Mouse (Mus musculus) layer of hippocampus, adult 2 months (tissue): ENCODE measurements around the gene Ikzf3. TPM values are rescaled to one million over a fixed set of nuclear protein-coding genes. Genes with fewer than 3 reads are reported as not detected.
A peak's percentile ranks its signal among the peaks of the same experiment; 100 is the strongest.

Experiments
- DNase-seq, 2 experiments: peaks; one replicate each; pipeline ENCODE4 v3.0.0; 2022; ENCODE audit warnings: low spot score in 2 of 2
- H3K27ac ChIP-seq: fragments of 200-600 bp; 2 replicates; pipeline ENCODE4 v1.8.1; 2022
- H3K4me3 ChIP-seq: fragments of 200-600 bp; 2 replicates; pipeline ENCODE4 v1.8.1; 2022; ENCODE audit warnings: mild to moderate bottlenecking
- CTCF ChIP-seq: fragments of 200-600 bp; conservative IDR thresholded peaks from 2 replicates; pipeline ENCODE4 v1.8.1; 2022; ENCODE audit warnings: antibody characterized with exemption, mild to moderate bottlenecking, moderate library complexity
- total RNA-seq, 2 experiments: library from RNA; stranded (reverse); gene quantifications; 2 replicates each; pipeline ENCODE4 v1.2.3; 2021

Gene Ikzf3
- total RNA-seq, 2 experiments from 2014 or later, result 0.20 TPM; not detected in 1

DNA sequence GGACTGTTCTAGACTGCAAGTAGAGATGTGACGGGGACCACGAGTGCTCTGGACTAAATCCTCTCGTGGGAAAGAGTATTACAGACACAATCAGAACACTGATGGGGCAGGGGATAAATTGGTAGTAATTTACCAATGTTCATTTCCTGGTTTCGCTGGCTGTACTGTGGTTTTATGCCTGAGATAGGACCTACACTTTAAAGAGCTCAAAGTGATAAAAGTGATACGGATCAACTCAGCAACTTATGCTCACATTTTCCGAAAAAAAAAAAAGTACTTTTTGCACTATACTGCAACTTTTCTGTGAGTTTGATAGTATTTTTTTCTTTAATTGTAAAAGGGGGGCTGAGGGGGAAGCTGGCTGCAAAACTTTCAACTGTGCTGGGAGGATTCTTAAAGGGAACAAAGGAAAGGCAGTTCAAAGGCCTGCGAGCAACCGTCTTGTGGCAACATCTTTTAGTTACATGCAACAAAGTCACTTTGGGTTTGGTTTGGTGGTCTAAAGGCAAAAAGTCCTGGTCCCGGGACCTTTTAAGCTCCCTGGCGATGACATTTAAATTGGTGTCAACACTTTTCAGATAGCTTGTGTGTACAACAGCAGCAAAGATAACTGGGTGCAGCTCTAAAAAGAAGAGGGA lies 18.9 kb downstream of the Ikzf3 start:
- TF ChIP-seq CTCF, result no peak
- DNase-seq, result no peak
- Histone ChIP-seq H3K27ac (no peak overlapping the region), H3K4me3 (no peak overlapping the region)

DNA sequence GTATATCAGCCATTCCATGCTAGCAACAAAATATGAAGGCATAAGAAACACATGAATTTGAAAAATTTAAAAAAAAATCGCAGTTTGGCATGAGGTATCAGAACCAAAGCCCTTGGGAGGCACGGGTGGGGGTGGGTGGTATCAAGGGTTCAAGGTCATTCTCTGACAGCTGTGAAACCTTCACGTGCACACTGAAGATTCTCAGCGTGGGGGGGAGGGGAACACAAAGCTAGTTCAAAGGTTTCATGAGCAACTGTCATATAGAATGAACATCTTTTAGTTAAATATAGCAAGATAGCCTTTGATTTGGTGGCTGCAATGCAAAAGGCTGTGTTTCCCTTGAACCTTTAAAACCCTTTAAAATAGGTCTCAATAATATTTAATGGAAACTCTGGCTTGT lies 20.7 kb downstream of the Ikzf3 start:
- Histone ChIP-seq H3K4me3 (no peak overlapping the region), H3K27ac (no peak overlapping the region)
- no peak for DNase-seq
- TF ChIP-seq CTCF, result no peak

DNA sequence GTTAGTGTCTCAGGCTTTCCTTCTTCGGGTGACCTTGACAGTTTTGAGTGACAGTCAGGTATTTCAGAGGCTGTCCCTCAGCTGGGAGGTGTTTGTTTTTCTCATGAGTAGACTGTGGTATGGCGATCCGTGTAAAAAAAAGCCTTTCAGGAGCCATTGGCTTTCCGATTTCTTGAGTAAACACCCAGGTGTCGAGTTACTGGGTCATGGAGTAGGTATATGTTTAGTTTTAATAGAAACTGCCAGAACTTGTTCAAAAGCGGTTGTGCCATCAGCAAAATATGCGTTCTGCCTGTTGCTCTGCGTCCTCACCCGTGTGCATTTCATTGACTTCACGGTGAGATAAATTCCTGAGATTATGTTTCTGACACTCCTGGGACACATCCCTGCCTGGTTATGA lies 25.4 kb downstream of the Ikzf3 start:
- H3K4me3 ChIP-seq, result no peak overlapping the region
- DNase-seq, result no peak
- no peak for TF ChIP-seq CTCF
- no peak overlapping the region for H3K27ac ChIP-seq

DNA sequence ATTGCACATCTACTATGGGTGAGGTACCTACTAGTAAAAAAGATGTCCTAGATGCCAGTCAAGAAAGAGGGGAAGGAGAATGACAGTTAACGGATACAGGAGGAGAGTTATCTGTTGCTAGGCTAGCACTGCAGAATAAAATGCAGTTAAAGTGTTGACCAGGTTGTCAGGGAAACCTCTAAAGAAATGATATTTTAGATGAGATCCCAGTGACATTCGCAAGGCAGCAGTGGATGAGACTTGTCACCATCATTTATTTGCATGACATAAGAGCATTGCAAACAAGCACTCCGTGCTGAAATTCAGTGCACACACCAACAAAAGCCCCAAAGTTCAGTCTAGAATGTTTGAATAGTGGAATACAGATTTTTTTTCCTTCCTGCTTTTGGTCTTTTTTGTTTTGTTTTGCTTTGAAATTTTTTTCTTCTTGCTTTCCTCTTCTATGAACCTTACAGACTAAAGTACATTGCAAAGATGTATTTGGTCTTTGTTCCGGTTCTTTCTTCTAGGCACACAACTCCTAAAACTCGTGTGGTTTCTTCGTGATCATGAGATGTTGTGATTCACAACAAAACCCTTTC lies 32.4 kb downstream of the Ikzf3 start:
- no peak for TF ChIP-seq CTCF
- no peak overlapping the region for H3K4me3 ChIP-seq
- no peak overlapping the region for H3K27ac ChIP-seq
- no peak for DNase-seq

DNA sequence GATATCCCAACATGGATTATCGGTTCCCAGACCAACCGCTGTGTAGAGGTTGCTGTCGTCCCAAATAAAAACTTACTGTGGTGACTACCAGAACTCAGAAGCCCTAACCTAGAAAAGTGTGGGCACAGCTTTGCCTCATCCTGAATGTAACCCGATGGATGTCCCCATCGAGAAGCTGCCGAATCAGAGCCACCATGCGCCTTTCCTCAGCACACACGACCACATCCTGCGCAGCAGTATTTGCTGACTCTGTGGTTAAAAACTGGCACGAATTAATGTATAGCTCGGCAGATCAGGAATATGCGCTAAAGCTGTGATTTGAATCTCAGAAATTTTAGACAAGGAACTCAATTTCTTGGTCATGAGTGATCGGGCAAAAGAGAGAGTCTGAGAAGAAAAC lies 33.0 kb downstream of the Ikzf3 start:
- Histone ChIP-seq H3K27ac (no peak overlapping the region), H3K4me3 (no peak overlapping the region)
- TF ChIP-seq CTCF, result no peak
- DNase-seq, result no peak

DNA sequence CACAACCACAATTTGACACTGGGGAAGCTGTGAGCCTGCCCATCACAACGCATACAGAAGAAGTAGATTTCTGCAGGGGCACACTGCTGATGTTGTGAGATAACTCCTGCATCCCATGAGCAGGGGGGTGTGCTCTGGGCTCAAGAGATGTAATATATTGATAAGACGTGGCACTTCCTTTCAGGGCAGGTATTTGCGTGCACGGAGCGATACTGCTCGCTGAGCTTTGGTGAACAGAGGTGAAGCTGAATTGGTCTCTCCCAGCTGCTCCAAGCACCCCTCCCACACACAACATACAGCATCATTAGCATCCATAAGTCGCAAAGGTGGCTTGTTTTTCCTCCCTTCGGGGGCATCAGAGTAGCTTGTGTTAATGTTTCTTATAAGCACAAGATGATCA lies 35.7 kb downstream of the Ikzf3 start:
- DNase-seq, result no peak
- no peak overlapping the region for H3K27ac ChIP-seq
- H3K4me3 ChIP-seq, result no peak overlapping the region
- no peak for TF ChIP-seq CTCF

DNA sequence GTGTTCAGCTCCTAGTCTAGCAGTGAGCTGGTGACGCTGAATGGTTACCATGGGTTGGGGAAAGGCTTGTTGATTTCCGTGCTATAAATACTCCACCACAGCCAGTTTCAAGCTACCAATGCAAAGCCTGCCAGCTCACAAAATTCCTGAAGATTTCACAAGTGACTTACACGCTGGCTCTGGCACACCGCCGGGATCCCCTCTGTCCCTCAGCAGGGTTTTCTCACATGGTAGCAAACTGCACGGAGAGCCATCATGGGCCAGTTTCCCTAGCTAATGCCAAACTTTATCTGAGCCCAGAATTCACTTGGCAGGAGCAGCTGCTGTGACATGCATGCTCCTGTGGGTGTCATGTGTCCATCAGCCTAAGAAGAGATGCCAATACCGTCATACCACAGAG lies 36.4 kb downstream of the Ikzf3 start:
- Histone ChIP-seq H3K4me3 (no peak overlapping the region), H3K27ac (no peak overlapping the region)
- peak in 1 of 2 experiments; percentile 10 for DNase-seq
- 0 out of 2 replicates have a peak, but pooled peaks have one; percentile 3 for TF ChIP-seq CTCF

DNA sequence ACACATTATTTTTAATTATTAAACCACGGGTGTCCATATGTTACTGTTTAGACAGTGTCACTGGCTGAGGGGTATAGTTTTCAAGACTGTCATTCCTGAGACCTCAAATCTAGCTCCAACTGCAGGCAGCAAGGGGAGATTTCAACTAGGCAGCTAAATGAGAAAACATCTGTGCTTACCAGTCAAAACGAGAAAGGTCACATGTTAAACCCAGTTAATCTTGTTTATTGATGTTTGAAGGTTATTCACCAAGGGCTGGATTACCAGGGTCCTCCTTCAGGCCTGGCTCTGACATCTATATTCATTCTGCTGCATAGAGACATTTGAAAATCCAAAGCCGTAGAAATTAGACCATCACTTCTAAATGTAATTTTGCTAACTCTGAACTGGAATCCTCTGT lies 40.9 kb downstream of the Ikzf3 start:
- Histone ChIP-seq H3K4me3 (no peak overlapping the region), H3K27ac (no peak overlapping the region)
- DNase-seq, result no peak
- TF ChIP-seq CTCF, result no peak

DNA sequence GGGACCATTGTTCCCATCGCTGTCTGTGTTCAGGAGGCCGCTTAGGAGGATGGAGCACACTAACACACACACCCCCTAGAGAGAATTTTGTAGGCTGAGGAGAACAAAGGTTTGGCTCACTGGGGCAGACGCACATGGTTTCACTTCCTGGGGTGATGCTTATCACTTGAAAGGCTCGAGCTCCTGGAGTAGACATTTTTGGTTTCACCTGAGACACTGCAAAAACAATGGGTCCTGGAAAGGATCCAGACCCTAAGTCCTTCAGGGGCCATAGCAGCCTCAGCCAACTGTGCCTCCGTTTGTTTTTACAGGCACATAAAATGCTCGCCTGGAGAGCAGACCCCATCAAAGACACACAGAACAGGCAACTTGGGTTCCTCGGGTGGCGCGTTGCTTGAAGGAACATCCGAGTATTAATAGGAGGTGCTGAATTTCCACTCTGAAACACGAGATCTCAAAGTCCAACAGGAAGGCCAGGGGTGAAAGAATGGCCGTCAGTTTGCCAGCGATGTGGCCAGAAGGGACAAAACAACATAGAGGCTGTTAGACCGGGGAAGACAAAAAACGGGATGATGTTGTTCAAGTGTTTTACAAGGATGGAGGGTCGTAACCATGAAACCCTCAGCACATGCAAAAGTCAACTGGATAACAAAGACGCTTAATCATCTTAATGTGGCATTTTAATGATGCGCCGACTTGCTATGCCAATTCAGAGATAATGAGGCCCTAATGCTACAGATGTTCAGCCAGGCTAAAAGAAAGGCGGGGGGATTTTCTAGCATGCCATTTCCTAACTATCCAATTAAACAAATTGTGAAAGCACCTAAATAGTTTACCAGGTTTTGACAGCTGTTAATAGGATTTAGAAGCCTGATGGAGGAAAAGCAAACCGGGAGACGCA lies 48.2 kb downstream of the Ikzf3 start:
- no peak overlapping the region for H3K27ac ChIP-seq
- DNase-seq, result no peak
- TF ChIP-seq CTCF, result no peak

DNA sequence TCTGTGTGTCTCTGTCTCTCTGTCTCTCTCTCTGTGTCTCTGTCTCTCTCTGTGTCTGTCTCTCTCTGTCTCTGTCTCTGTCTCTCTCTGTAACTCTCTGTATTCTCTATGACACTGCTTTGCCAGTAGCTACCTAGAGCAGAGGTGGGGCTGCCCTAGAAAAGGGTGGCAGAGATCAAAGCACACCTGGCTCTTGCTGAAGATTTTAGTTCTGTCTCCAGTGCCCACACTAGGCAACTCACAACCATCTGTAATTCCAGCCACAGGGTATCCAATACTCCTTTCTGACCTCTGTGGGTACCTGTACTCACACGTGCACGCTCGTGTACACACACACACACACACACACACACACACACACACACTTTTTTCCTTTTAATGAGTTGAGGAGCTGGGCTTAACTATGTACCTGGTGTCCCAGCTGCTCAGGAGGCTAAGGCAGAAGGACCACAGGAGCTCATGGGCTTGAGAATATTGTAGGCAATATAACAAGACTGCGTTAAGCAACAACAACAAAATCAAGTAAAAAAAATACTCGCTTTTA lies 50.6 kb downstream of the Ikzf3 start:
- TF ChIP-seq CTCF, result no peak
- DNase-seq, result no peak
- Histone ChIP-seq H3K4me3 (no peak overlapping the region), H3K27ac (no peak overlapping the region)

More for the DNA sequence above, 48.2 kb downstream of the Ikzf3 start:
- H3K4me3 ChIP-seq, result no peak overlapping the region

DNA sequence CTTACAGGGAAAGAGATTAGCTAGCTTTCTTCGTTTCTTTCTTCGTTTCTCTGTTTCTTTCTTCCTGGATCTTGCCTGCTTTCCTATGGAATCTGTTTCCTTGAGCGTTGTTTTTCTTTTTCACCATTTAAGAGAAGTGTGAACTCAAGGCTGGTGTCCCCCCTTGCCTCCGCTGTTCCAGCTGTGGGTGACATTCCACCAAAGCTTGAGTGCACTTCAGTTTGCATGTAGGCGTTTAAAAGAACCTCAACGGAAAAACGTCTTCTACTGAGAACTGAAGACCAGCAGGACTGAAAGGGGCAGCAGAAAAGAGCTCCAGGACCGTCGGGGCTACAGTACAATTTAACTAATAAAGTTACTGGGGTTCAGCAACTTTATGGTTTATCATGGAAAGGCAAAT lies 52.4 kb downstream of the Ikzf3 start:
- no peak overlapping the region for H3K4me3 ChIP-seq
- H3K27ac ChIP-seq, result no peak overlapping the region
- no peak for TF ChIP-seq CTCF

DNA sequence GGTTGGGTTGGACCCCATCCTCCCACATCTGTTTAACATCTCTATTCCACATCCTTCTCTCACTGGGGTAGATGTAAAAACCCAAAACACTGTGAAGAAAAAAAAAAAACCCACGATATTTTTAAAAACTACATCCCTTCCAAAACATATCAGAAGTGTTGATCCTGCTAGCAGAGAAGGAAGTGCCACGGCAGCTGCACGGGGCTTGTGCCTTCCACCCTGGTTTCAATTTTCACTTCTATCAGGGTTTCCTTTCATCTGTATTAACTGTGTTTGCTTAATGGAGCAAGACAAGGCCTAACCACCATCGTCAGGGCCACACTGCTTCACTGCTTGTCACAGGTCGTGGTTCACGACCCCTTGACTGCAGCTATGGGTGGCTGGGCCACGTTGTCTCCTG lies 52.9 kb downstream of the Ikzf3 start:
- Histone ChIP-seq H3K4me3 (no peak overlapping the region), H3K27ac (no peak overlapping the region)
- DNase-seq, result no peak
- no peak for TF ChIP-seq CTCF

More for the DNA sequence above, 52.4 kb downstream of the Ikzf3 start:
- no peak for DNase-seq

DNA sequence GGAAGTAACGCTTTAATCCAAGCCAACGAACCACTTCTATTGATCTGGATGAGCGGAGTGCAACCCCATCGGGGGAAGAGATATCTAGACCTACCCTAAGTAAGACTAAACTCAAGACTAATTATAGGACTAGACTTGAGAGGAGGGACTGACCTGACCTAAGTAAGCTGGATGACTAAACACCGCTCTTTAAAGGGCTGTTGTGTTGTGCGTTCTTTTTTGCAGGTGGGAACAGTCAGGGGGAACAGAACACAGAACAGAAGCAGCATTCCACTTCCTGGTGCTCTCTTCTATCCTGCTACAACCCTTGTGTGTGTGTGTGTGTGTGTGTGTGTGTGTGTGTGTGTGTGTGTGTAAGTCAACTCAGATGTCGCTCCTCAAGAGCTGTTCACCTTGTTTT lies 54.3 kb downstream of the Ikzf3 start:
- TF ChIP-seq CTCF, result no peak
- H3K27ac ChIP-seq, result no peak overlapping the region
- no peak for DNase-seq
- no peak overlapping the region for H3K4me3 ChIP-seq
